Mouse (Mus musculus) left cerebral cortex, postnatal 10 days (tissue): ENCODE measurements around the gene Dusp8. TPM values are rescaled to one million over a fixed set of nuclear protein-coding genes. Genes with fewer than 3 reads are reported as not detected.

Experiments used
- DNase-seq, 2 experiments: peaks; one replicate each; pipeline ENCODE4 v3.0.0; 2021 to 2022; ENCODE audit warnings: low spot score in 2 of 2, mixed read lengths in 1 of 2; ENCODE audit errors: extremely low spot score in 1 of 2
- intact Hi-C: fragments of 180-260 bp; cut with DNase I; formaldehyde crosslinking; loops from one replicate; pipeline ENCODE4 v1.15.1; 2025
- total RNA-seq, 2 experiments: library from RNA; stranded (reverse); gene quantifications; 2 replicates each; pipeline ENCODE4 v1.2.3; 2021

Gene Dusp8
- total RNA-seq, 2 experiments from 2014 or later = 157 to 164 TPM

GRCm38 (mm10) chr7:142060185-142060930 is 35.3 kb downstream of the Dusp8 start:
- intact Hi-C loops = no loop called here

GRCm38 (mm10) chr7:142059024-142059423 is 36.6 kb downstream of the Dusp8 start:
- intact Hi-C loops = no loop called here
- DNase-seq = no peak

More at GRCm38 (mm10) chr7:142060185-142060930, 35.3 kb downstream of the Dusp8 start:
- DNase-seq = no peak

- intact Hi-C loops = no loop called here
- DNase-seq = no peak
These were observed 38.5 kb downstream of the Dusp8 start for GRCm38 (mm10) chr7:142057121-142057520.

- intact Hi-C loops = no loop called here
- no peak for DNase-seq
These were observed 39.0 kb downstream of the Dusp8 start for GRCm38 (mm10) chr7:142056601-142057061.

GRCm38 (mm10) chr7:142055431-142055830 is 40.2 kb downstream of the Dusp8 start:
- no peak for DNase-seq
- intact Hi-C loops = no loop called here

DNA sequence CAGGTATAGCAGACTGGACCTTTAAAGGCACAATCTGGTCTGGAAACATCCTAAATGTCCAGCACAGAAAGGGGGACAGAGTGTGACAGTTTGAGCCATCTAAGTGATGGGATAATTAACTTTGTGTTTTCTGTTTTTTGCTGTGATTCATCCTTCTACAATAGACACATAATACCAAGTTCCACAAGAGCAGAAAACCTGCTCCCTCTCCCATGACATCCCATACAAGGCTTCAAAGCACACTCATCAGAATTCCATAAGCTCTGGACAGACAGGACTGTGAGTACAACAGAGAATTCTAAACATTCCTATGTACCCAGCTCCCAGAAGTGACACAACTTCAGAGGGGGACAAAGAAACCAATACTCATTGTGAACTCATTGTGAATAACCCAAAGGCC is 45.1 kb downstream of the Dusp8 start:
- intact Hi-C loops = no loop called here

DNA sequence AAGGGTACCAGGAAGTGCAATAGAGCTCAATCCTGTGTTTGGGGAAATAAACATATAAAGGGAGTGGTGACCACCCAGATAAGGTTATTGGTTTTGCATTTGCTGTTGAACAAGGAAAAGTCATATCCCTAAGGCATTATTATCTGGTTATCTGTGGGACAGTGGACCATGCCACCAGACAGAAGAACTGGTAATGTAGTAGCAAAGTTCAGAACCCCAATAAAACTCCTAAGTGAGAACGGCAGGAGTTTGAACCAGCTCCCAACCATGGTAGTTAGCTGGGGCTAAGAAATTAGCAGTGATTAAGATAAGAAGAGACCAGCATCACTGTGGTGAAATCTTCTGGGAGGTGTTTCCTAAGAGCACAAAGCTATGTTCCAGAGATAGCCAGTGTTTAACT is 49.7 kb downstream of the Dusp8 start:
- intact Hi-C loops = no loop called here
- no peak for DNase-seq

More for the DNA sequence above, 45.1 kb downstream of the Dusp8 start:
- DNase-seq = no peak

GRCm38 (mm10) chr7:142045344-142045743 is 50.3 kb downstream of the Dusp8 start:
- DNase-seq = no peak
- intact Hi-C loops = no loop called here

- no peak for DNase-seq
- intact Hi-C loops = no loop called here
These were observed 54.9 kb downstream of the Dusp8 start for GRCm38 (mm10) chr7:142040756-142041155.

DNA sequence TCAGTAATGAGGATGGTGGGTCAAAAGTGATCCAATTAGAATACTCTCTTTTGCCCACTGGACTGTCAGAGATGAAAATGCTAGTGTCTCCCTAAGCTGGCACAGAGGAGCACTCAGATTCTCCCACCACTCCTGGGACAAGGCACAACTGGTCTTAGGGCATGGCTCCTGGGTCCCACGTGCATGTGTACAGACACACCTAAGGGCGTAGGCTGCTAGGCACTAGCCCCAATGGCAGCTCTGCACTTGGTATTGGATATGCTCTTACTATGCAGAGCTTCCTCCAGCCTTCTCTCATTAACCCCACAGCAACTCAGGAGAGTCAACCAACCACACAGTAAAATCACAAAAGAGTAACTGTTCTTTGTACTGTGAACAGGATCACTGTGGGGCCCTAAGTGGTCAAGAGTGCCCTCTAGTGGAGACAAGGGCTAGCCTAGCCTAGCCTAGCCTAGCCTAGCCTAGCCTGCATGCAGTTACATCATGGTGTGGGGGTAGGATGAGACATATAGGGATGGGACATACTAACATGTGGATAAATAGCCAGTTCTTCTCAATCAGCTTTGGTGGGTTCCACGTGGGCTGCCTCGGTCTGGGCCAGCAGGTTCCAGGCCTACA is 58.0 kb downstream of the Dusp8 start:
- DNase-seq = peak; percentile 16 to 39
- intact Hi-C loops = no loop called here

- DNase-seq = no peak
- intact Hi-C loops = no loop called here
These were observed 60.4 kb downstream of the Dusp8 start for GRCm38 (mm10) chr7:142035048-142035811.

GRCm38 (mm10) chr7:142034198-142034597 is 61.4 kb downstream of the Dusp8 start:
- intact Hi-C loops = no loop called here
- peak in 1 of 2 experiments; percentile 63 for DNase-seq

DNA sequence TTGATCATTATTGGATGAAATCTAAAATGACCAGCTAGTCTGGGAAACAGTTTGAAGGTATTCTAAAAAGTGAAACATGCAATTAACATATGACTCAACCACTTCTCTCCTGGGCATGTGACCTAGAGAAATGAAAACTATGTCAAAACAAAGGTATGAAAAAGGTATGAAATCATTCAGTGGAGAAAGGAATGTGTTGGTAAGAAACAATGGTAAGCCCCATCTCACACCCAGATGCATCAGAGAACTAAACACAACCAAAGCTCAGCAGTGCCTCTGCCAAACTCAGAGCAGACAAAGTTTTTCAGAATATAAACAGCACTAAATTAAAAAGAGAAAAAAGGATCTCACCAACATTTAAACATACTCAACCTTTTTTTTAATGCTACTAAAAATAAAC is 65.6 kb downstream of the Dusp8 start:
- intact Hi-C loops = no loop called here
- DNase-seq = no peak

Other genes with a start within 250 kb of the Dusp8 start
- gene Tollip, start 177.3 kb downstream of the Dusp8 start, total RNA-seq = 100 to 1,000 TPM; 120 to 128 TPM
- 100 to 1,000 TPM; 175 TPM for gene Brsk2, start 146.1 kb downstream of the Dusp8 start, total RNA-seq
- gene Mob2, start 34.8 kb downstream of the Dusp8 start, total RNA-seq = 10 to 100 TPM; 23.6 to 26.7 TPM
- not detected for gene Gm45618, start 24.9 kb upstream of the Dusp8 start, total RNA-seq
- gene Gm39115, start 40.2 kb upstream of the Dusp8 start, total RNA-seq = not detected
- not detected for gene Gm45337, start 48.8 kb upstream of the Dusp8 start, total RNA-seq
- not detected for gene Gm29735, start 61.3 kb upstream of the Dusp8 start, total RNA-seq
- gene Gm4553, start 69.9 kb upstream of the Dusp8 start, total RNA-seq = not detected
- gene Krtap5-2, start 80.2 kb upstream of the Dusp8 start, total RNA-seq = not detected
- not detected for gene Gm10153, start 94.5 kb upstream of the Dusp8 start, total RNA-seq
- gene Krtap5-3, start 105.5 kb upstream of the Dusp8 start, total RNA-seq = not detected
- gene Gm7579, start 116.0 kb upstream of the Dusp8 start, total RNA-seq = not detected
- gene Krtap5-5, start 134.1 kb upstream of the Dusp8 start, total RNA-seq = not detected
- gene Gm40460, start 145.2 kb upstream of the Dusp8 start, total RNA-seq = not detected
- not detected for gene Gm2431, start 162.5 kb upstream of the Dusp8 start, total RNA-seq
- not detected for gene Gm4559, start 178.5 kb upstream of the Dusp8 start, total RNA-seq
- gene Krtap5-1, start 201.3 kb upstream of the Dusp8 start, total RNA-seq = not detected
- not detected for gene Krtap5-4, start 207.7 kb upstream of the Dusp8 start, total RNA-seq